Mouse (Mus musculus): ENCODE measurements at regions not wholly inside any gene's neighbourhood (a gene's known extent, or its start where the extent isn't known, plus 50 kb on each side); places are given as distances from the start of the nearest gene placed in this dataset.

GRCm38 (mm10) chr19:36681056-36681455 lies 55.4 kb downstream of the Ppp1r3c start:
- DNase-seq = no peak

GRCm38 (mm10) chr19:36680322-36680721 lies 56.1 kb downstream of the Ppp1r3c start:
- no peak for DNase-seq

- DNase-seq = peak; percentile 29
These were observed 57.2 kb downstream of the Ppp1r3c start for GRCm38 (mm10) chr19:36679028-36679820.

- DNase-seq = no peak
These were observed 57.9 kb downstream of the Ppp1r3c start for GRCm38 (mm10) chr19:36678382-36679027.

- DNase-seq = no peak
These were observed 59.1 kb downstream of the Ppp1r3c start for GRCm38 (mm10) chr19:36677101-36678081.

GRCm38 (mm10) chr19:36674946-36675345 lies 61.5 kb downstream of the Ppp1r3c start:
- no peak for DNase-seq

GRCm38 (mm10) chr19:36670813-36671212 lies 65.6 kb downstream of the Ppp1r3c start:
- no peak for DNase-seq
